Mouse (Mus musculus): Measurements from ENCODE around the gene Nos3.

DNA sequence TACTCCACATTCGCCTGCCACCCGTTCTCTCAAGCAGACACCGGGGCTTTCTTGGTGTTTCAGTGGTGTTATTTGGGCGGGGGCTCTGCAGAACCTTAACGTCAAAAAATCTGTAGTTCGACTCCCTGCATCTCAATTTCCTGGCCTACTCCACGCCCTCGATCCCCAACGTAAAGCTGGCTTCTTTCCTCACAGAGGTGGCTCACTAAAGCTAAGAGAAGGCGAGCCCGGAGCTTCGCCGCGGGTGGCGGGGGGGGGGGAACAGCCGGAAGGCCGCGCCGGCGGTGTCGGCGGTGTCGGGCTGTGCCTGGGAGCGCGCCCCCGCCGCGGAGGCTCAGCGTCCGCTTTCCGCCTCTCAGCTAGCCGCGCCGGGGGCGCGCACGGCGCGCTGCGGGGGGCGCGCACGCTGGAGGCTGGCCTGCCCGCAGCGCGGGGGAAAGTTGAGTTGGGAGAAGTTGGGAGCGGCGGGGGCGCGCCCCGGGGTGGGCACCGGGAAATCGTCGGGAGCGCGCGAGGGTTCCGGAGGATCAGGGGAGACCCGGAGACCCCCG is 60.3 kb downstream of the Nos3 start:
- TF ChIP-seq POU5F1 (IDR thresholded peaks at IDR 0.05; ENCODE audit: borderline replicate concordance, low read length) (no peak), CTCF (conservative IDR thresholded peaks at IDR 0.05; ENCODE audit: low read length) (no peak)
